Mouse (Mus musculus) liver, adult 2 months (tissue): ENCODE results near the gene Stt3b. TPM values are rescaled to one million over a fixed set of nuclear protein-coding genes. Genes with fewer than 3 reads are reported as not detected.

Experiments
- DNase-seq: peaks from one replicate; pipeline ENCODE4 v3.0.0-alpha.2; 2011; ENCODE audit warnings: low read depth, low spot score; ENCODE audit errors: extremely low read depth
- H3K27ac ChIP-seq: fragments of 200-500 bp; replicated peaks from 2 replicates; pipeline ENCODE4 v1.5.1; 2012; ENCODE audit warnings: low read depth, mild to moderate bottlenecking, control low read depth, inconsistent platforms, low read length; ENCODE audit not compliant: insufficient read depth
- H3K27me3 ChIP-seq: fragments of 200-500 bp; 2 replicates; pipeline ENCODE4 v1.6.1; 2012; ENCODE audit warnings: mild to moderate bottlenecking, moderate library complexity, low read length, inconsistent platforms; ENCODE audit not compliant: control insufficient read depth, insufficient read depth
- H3K36me3 ChIP-seq: fragments of 200-500 bp; 2 replicates; pipeline ENCODE4 v1.6.1; 2012; ENCODE audit warnings: low read length, inconsistent platforms; ENCODE audit not compliant: control insufficient read depth, insufficient read depth
- H3K4me1 ChIP-seq: fragments of 200-500 bp; 2 replicates; pipeline ENCODE4 v1.6.1; 2011; ENCODE audit warnings: low read length; ENCODE audit not compliant: control insufficient read depth, insufficient read depth
- H3K4me3 ChIP-seq: fragments of 200-500 bp; 2 replicates; pipeline ENCODE4 v1.5.1; 2011; ENCODE audit warnings: low read depth, mild to moderate bottlenecking, control low read depth, low read length, moderate library complexity; ENCODE audit not compliant: insufficient read depth
- H3K79me2 ChIP-seq: fragments of 200-500 bp; 2 replicates; pipeline ENCODE4 v1.6.1; 2012; ENCODE audit warnings: inconsistent platforms, mild to moderate bottlenecking, low read length, moderate library complexity; ENCODE audit not compliant: control insufficient read depth, insufficient read depth
- H3K9ac ChIP-seq: fragments of 200-500 bp; 2 replicates; pipeline ENCODE4 v1.6.1; 2012; ENCODE audit warnings: low read depth, mild to moderate bottlenecking, control low read depth, inconsistent platforms, low read length
- CTCF ChIP-seq: fragments of 200-500 bp; IDR thresholded peaks from 2 replicates; pipeline ENCODE4 v1.5.1; 2011; ENCODE audit warnings: low read depth, low read length, control low read depth
- POLR2A ChIP-seq: fragments of 200-500 bp; IDR thresholded peaks from 2 replicates; pipeline ENCODE4 v1.6.1; 2011; ENCODE audit warnings: low read length, control low read depth; ENCODE audit not compliant: insufficient read depth; ENCODE audit errors: extremely low read depth
- whole genome bisulfite sequencing: fragments of 180-500 bp; shearing (Covaris S2); methylation state at CpG from one replicate; pipeline ENCODE4 v1.1.7; 2018; 5-methylcytosine and 5-hydroxymethylcytosine counted together
- polyA plus RNA-seq: library from polyadenylated mRNA; depleted of rRNA; stranded (reverse); fragments of >200 nt; gene quantifications from 2 replicates; pipeline ENCODE4 v1.2.3, GENCODE M21; 2012
- total RNA-seq: library from RNA; depleted of rRNA; stranded (reverse); fragments of >200 nt; gene quantifications from 2 replicates; pipeline ENCODE4 v1.2.3, GENCODE M21; 2014

Stt3b gene
- total and polyA plus RNA-seq, 2 experiments: 28.2 to 60.5 TPM

GRCm38 (mm10) chr9:115234561-115234960, 75.7 kb downstream of the Stt3b start:
- TF ChIP-seq POLR2A (no peak), CTCF (no peak)
- no peaks in the 10 kb centered on the region for H3K79me2 ChIP-seq
- WGBS: 95% methylated on average over 2 of the region's 2 CpGs

GRCm38 (mm10) chr9:115233721-115234120, 76.5 kb downstream of the Stt3b start:
- TF ChIP-seq POLR2A: no peak
- TF ChIP-seq CTCF: no peak
- H3K36me3 ChIP-seq: no peaks in the 10 kb centered on the region
- H3K4me1 ChIP-seq: peaks cover 2% of the 10 kb centered on the region; the same call in 1 of the 2 replicates
- 86% methylated on average over 5 of the region's 5 CpGs for WGBS
- H3K27ac ChIP-seq: no peak overlapping the region
- no peak overlapping the region for H3K4me3 ChIP-seq
- no peaks in the 10 kb centered on the region for H3K27me3 ChIP-seq
- no peaks in the 10 kb centered on the region for H3K79me2 ChIP-seq
- H3K9ac ChIP-seq: no peak overlapping the region
- no peak for DNase-seq

More at GRCm38 (mm10) chr9:115234561-115234960, 75.7 kb downstream of the Stt3b start:
- H3K4me3 ChIP-seq: no peak overlapping the region
- H3K27ac ChIP-seq: no peak overlapping the region
- no peak overlapping the region for H3K9ac ChIP-seq
- no peaks in the 10 kb centered on the region for H3K27me3 ChIP-seq
- no peaks in the 10 kb centered on the region for H3K36me3 ChIP-seq
- DNase-seq: no peak
- peaks cover 2% of the 10 kb centered on the region; the same call in 1 of the 2 replicates for H3K4me1 ChIP-seq

GRCm38 (mm10) chr9:115231476-115231875, 78.7 kb downstream of the Stt3b start:
- Histone ChIP-seq H3K27ac (no peak overlapping the region), H3K79me2 (no peaks in the 10 kb centered on the region), H3K4me1 (peaks cover 2% of the 10 kb centered on the region; the same call in 1 of the 2 replicates), H3K4me3 (no peak overlapping the region), H3K9ac (no peak overlapping the region), H3K27me3 (no peaks in the 10 kb centered on the region), H3K36me3 (no peaks in the 10 kb centered on the region)
- WGBS: 86% methylated on average over 3 of the region's 3 CpGs
- no peak for TF ChIP-seq CTCF
- TF ChIP-seq POLR2A: no peak
- no peak for DNase-seq

GRCm38 (mm10) chr9:115230141-115230540, 80.1 kb downstream of the Stt3b start:
- H3K36me3 ChIP-seq: no peaks in the 10 kb centered on the region
- TF ChIP-seq CTCF (no peak), POLR2A (no peak)
- H3K27me3 ChIP-seq: no peaks in the 10 kb centered on the region
- no peak overlapping the region for H3K4me3 ChIP-seq
- H3K9ac ChIP-seq: no peak overlapping the region
- no peak overlapping the region for H3K27ac ChIP-seq
- no peaks in the 10 kb centered on the region for H3K79me2 ChIP-seq
- H3K4me1 ChIP-seq: no peaks in the 10 kb centered on the region
- WGBS: 74% methylated on average over 3 of the region's 3 CpGs
- no peak for DNase-seq

GRCm38 (mm10) chr9:115229676-115230075, 80.5 kb downstream of the Stt3b start:
- no peak for DNase-seq
- TF ChIP-seq POLR2A (no peak), CTCF (no peak)
- H3K4me1 ChIP-seq: no peaks in the 10 kb centered on the region
- H3K9ac ChIP-seq: no peak overlapping the region
- WGBS: 89% methylated on average over 10 of the region's 10 CpGs
- no peaks in the 10 kb centered on the region for H3K27me3 ChIP-seq
- H3K4me3 ChIP-seq: no peak overlapping the region
- no peaks in the 10 kb centered on the region for H3K79me2 ChIP-seq
- no peaks in the 10 kb centered on the region for H3K36me3 ChIP-seq
- no peak overlapping the region for H3K27ac ChIP-seq

GRCm38 (mm10) chr9:115229145-115229544, 81.1 kb downstream of the Stt3b start:
- Histone ChIP-seq H3K9ac (no peak overlapping the region), H3K27ac (no peak overlapping the region), H3K27me3 (no peaks in the 10 kb centered on the region), H3K79me2 (no peaks in the 10 kb centered on the region), H3K36me3 (no peaks in the 10 kb centered on the region), H3K4me3 (no peak overlapping the region), H3K4me1 (no peaks in the 10 kb centered on the region)
- 81% methylated on average over 4 of the region's 4 CpGs for WGBS
- no peak for DNase-seq
- no peak for TF ChIP-seq CTCF
- no peak for TF ChIP-seq POLR2A
